Mouse (Mus musculus): Measurements from ENCODE around the gene Lrp8. TPM values are rescaled to one million over a fixed set of nuclear protein-coding genes. Genes with fewer than 3 reads are reported as not detected.
A peak's percentile ranks its signal among the peaks of the same experiment; 100 is the strongest.

The Lrp8 gene
- polyA plus RNA-seq, 1 experiment from 2014 or later = 21.3 TPM

DNA sequence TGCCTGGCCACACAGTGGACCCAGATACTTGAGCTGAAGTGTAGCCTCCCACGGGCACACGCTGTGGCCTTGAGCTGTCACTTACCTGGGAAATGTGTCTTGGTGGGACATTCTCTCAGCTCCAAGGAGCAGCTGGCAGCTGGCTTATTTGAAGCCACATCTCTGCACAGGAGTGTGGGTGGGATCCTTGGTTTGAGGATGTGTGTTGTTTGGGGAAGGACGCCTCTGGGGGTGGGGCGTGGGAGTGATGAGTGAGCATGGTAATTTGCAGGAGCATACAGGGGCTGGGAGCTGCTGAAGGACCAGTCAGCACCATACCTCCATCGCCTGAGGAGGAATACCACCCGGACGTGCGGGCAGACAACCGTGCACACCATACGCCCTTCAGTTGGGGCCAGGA lies 28.1 kb downstream of the Lrp8 start:
- peak; percentile 45 for ATAC-seq (ENCODE audit: low FRiP score)
- Histone ChIP-seq H3K27ac (ENCODE audit: low read depth, low read length) (peak overlapping the region; percentile 85), H3K4me2 (no peak overlapping the region), H3K4me3 (ENCODE audit: low read depth, low read length) (no peak overlapping the region), H3K36me3 (ENCODE audit: control insufficient read depth, insufficient read depth, low read length) (no peaks in the 10 kb centered on the region; the same call in 1 of the 2 replicates), H3K9ac (ENCODE audit: low read length) (peak overlapping the region; percentile 3; the same call in 1 of the 2 replicates), H3K27me3 (ENCODE audit: control insufficient read depth, insufficient read depth, low read length) (no peaks in the 10 kb centered on the region), H3K9me3 (ENCODE audit: control insufficient read depth, low read length) (no peaks in the 10 kb centered on the region), H3K4me1 (ENCODE audit: control insufficient read depth, insufficient read depth, low read length) (peaks cover 79% of the 10 kb centered on the region)
- 52% methylated on average over 10 of the region's 10 CpGs for WGBS
- DNase-seq (ENCODE audit: low spot score, missing footprints) = peak; percentile 87

DNA sequence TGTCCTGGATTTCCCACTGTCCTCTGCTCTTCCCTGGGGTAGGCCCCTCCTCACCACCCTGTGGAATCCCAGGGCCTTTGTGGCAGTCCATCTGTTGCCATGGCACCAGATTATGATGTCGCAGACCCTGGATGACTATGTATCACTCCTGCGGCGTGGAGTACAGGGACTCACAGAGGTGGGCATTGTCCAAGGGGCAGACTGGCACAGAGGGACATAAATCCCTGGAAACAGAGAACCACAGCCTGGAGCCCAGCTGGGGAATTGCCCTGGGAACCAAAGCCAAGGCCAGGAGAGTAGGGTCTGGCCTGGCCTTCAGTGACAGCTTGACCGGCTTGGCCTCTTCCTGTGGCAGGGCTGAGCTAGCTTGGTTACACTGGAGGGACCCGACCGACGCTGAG lies 28.8 kb downstream of the Lrp8 start:
- H3K27me3 ChIP-seq (ENCODE audit: control insufficient read depth, insufficient read depth, low read length) = no peaks in the 10 kb centered on the region
- no peak overlapping the region for H3K4me3 ChIP-seq (ENCODE audit: low read depth, low read length)
- H3K4me1 ChIP-seq (ENCODE audit: control insufficient read depth, insufficient read depth, low read length) = peaks cover 86% of the 10 kb centered on the region
- WGBS = 21% methylated on average over 7 of the region's 7 CpGs
- no peaks in the 10 kb centered on the region for H3K9me3 ChIP-seq (ENCODE audit: control insufficient read depth, low read length)
- ATAC-seq (ENCODE audit: low FRiP score) = peak; percentile 77
- no peaks in the 10 kb centered on the region; the same call in 1 of the 2 replicates for H3K36me3 ChIP-seq (ENCODE audit: control insufficient read depth, insufficient read depth, low read length)
- peak overlapping the region; percentile 85 for H3K27ac ChIP-seq (ENCODE audit: low read depth, low read length)
- peak; percentile 94 for DNase-seq (ENCODE audit: low spot score, missing footprints)
- peak overlapping the region; percentile 15; the same call in 1 of the 2 replicates for H3K9ac ChIP-seq (ENCODE audit: low read length)
- H3K4me2 ChIP-seq = no peak overlapping the region; the same call in 1 of the 2 replicates

DNA sequence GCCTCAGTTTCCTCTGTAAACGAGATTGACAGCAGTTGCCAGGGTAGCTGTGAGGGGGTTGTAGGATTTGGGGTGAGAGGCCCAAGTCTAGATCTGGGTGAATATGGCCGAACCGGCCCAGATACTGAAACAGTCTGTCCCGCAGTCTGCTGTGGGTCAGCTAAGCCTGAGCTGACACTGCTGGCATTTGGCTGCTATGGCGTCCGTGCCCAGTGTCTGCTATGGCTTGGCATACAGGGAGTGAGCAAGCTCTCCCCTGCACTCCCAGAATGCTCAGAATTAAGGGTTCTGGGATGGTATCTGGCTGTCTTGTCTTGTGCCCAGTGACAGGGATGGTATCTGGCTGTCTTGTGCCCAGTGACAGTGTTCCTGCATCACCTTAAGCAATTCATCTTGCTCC lies 29.6 kb downstream of the Lrp8 start:
- H3K27me3 ChIP-seq (ENCODE audit: control insufficient read depth, insufficient read depth, low read length) = no peaks in the 10 kb centered on the region
- no peak overlapping the region for H3K4me2 ChIP-seq
- H3K4me1 ChIP-seq (ENCODE audit: control insufficient read depth, insufficient read depth, low read length) = peaks cover 91% of the 10 kb centered on the region
- H3K9ac ChIP-seq (ENCODE audit: low read length) = no peak overlapping the region; the same call in 1 of the 2 replicates
- ATAC-seq (ENCODE audit: low FRiP score) (no peak), DNase-seq (ENCODE audit: low spot score, missing footprints) (no peak)
- H3K4me3 ChIP-seq (ENCODE audit: low read depth, low read length) = no peak overlapping the region
- H3K36me3 ChIP-seq (ENCODE audit: control insufficient read depth, insufficient read depth, low read length) = no peaks in the 10 kb centered on the region; the same call in 1 of the 2 replicates
- no peaks in the 10 kb centered on the region for H3K9me3 ChIP-seq (ENCODE audit: control insufficient read depth, low read length)
- H3K27ac ChIP-seq (ENCODE audit: low read depth, low read length) = peak overlapping the region; percentile 85
- WGBS = 84% methylated on average over 6 of the region's 6 CpGs

DNA sequence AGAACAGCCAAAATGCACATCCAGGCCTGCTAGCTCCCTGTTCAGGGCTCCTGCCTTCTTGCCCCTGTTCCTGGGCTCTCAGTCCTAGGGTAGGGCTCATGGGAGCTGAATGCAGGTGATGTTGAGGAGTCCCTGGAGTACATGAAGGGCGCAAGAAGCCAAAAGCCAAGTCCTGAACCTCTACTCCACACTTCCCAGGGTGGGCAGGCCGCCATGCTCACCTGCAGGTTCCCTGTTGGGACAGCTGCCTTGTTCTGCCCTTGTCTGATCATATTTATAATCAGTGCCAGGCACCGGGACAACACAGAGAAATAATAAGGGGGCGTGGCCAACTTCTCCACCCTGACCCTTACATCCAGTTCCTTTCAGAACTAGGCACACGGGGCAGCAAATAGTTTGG lies 31.5 kb downstream of the Lrp8 start:
- 88% methylated on average over 5 of the region's 5 CpGs for WGBS
- Histone ChIP-seq H3K9ac (ENCODE audit: low read length) (peak overlapping the region; percentile 3; the same call in 1 of the 2 replicates), H3K9me3 (ENCODE audit: control insufficient read depth, low read length) (no peaks in the 10 kb centered on the region), H3K4me1 (ENCODE audit: control insufficient read depth, insufficient read depth, low read length) (peaks cover 86% of the 10 kb centered on the region), H3K27ac (ENCODE audit: low read depth, low read length) (no peak overlapping the region), H3K36me3 (ENCODE audit: control insufficient read depth, insufficient read depth, low read length) (no peaks in the 10 kb centered on the region), H3K4me3 (ENCODE audit: low read depth, low read length) (no peak overlapping the region), H3K4me2 (no peak overlapping the region), H3K27me3 (ENCODE audit: control insufficient read depth, insufficient read depth, low read length) (no peaks in the 10 kb centered on the region)
- ATAC-seq (ENCODE audit: low FRiP score) = no peak
- DNase-seq (ENCODE audit: low spot score, missing footprints) = no peak

DNA sequence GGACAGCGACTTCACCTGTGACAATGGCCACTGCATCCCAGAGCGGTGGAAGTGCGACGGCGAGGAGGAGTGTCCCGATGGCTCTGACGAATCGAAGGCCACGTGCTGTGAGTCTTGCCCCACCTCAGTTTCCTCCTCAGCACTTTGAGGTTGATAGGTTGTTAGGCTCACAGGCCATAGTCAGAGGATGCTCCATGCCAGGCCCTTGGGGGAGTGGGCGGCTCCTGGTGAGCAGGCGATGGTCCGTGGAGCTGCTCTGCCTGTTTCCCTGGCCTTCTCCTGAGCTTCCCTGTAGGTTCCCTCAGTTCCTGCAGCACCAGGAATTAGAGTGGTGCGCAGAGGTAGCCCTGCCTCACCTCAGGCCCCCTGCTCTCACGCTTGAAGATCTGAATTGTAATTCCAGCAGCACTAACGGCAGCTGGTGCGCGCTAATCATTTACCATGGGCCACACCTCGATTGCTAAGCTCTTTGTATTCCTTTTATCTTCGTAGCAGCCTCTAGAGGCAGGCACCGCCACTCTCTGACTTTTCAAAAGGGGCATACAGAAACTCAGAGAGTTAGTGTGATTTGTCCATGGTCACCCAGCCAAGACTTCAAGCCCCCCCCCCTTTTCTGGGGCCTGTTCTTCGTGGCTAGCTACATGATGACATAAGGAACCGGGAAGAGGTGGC lies 32.7 kb downstream of the Lrp8 start:
- H3K27ac ChIP-seq (ENCODE audit: low read depth, low read length) = peak overlapping the region; percentile 93
- 34% methylated on average over 22 of the region's 22 CpGs for WGBS
- no peaks in the 10 kb centered on the region for H3K36me3 ChIP-seq (ENCODE audit: control insufficient read depth, insufficient read depth, low read length)
- H3K4me2 ChIP-seq = peak overlapping the region; percentile 15
- peak; percentile 25 for ATAC-seq (ENCODE audit: low FRiP score)
- H3K27me3 ChIP-seq (ENCODE audit: control insufficient read depth, insufficient read depth, low read length) = no peaks in the 10 kb centered on the region
- H3K9ac ChIP-seq (ENCODE audit: low read length) = peak overlapping the region; percentile 63
- no peaks in the 10 kb centered on the region for H3K9me3 ChIP-seq (ENCODE audit: control insufficient read depth, low read length)
- H3K4me3 ChIP-seq (ENCODE audit: low read depth, low read length) = no peak overlapping the region
- H3K4me1 ChIP-seq (ENCODE audit: control insufficient read depth, insufficient read depth, low read length) = peaks cover 74% of the 10 kb centered on the region
- DNase-seq (ENCODE audit: low spot score, missing footprints) = peak; percentile 93

DNA sequence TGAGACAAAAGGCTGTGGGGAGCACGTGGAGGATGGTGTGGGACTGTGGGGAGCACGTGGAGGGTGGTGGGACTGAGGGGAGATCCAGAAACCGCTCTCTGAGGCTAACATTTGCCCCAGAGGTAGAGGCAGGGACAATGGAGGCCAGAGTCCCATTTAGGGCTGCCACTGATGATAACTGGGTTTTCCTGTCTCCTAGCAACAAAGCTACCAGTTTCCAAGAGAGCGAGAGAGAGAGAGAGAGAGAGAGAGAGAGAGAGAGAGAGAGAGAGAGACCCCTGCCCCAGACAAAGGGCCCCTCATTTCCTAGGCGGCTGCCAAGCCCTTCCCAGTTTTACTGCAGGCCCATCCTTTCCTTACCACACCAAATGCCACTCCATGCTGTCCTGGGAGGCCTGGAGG lies 33.4 kb downstream of the Lrp8 start:
- H3K27me3 ChIP-seq (ENCODE audit: control insufficient read depth, insufficient read depth, low read length) = no peaks in the 10 kb centered on the region
- no peaks in the 10 kb centered on the region for H3K9me3 ChIP-seq (ENCODE audit: control insufficient read depth, low read length)
- H3K36me3 ChIP-seq (ENCODE audit: control insufficient read depth, insufficient read depth, low read length) = no peaks in the 10 kb centered on the region
- no peak overlapping the region for H3K4me3 ChIP-seq (ENCODE audit: low read depth, low read length)
- WGBS = 19% methylated on average over 5 of the region's 5 CpGs
- H3K4me2 ChIP-seq = peak overlapping the region; percentile 24
- peaks cover 66% of the 10 kb centered on the region for H3K4me1 ChIP-seq (ENCODE audit: control insufficient read depth, insufficient read depth, low read length)
- DNase-seq (ENCODE audit: low spot score, missing footprints) = peak; percentile 96
- peak; percentile 54 for ATAC-seq (ENCODE audit: low FRiP score)
- peak overlapping the region; percentile 63 for H3K9ac ChIP-seq (ENCODE audit: low read length)
- H3K27ac ChIP-seq (ENCODE audit: low read depth, low read length) = peak overlapping the region; percentile 93

- 37% methylated on average over 5 of the region's 5 CpGs for WGBS
- no peak overlapping the region for H3K4me3 ChIP-seq (ENCODE audit: low read depth, low read length)
- peak; percentile 52 for ATAC-seq (ENCODE audit: low FRiP score)
- H3K27me3 ChIP-seq (ENCODE audit: control insufficient read depth, insufficient read depth, low read length) = no peaks in the 10 kb centered on the region
- H3K36me3 ChIP-seq (ENCODE audit: control insufficient read depth, insufficient read depth, low read length) = no peaks in the 10 kb centered on the region
- H3K9me3 ChIP-seq (ENCODE audit: control insufficient read depth, low read length) = no peaks in the 10 kb centered on the region
- H3K9ac ChIP-seq (ENCODE audit: low read length) = peak overlapping the region; percentile 63; the same call in 1 of the 2 replicates
- H3K4me1 ChIP-seq (ENCODE audit: control insufficient read depth, insufficient read depth, low read length) = peaks cover 54% of the 10 kb centered on the region
- DNase-seq (ENCODE audit: low spot score, missing footprints) = peak; percentile 90
- H3K4me2 ChIP-seq = peak overlapping the region; percentile 24; the same call in 1 of the 2 replicates
- H3K27ac ChIP-seq (ENCODE audit: low read depth, low read length) = peak overlapping the region; percentile 93
Measured at GRCm38 (mm10) chr4:107836758-107837157, 34.7 kb downstream of the Lrp8 start.

DNA sequence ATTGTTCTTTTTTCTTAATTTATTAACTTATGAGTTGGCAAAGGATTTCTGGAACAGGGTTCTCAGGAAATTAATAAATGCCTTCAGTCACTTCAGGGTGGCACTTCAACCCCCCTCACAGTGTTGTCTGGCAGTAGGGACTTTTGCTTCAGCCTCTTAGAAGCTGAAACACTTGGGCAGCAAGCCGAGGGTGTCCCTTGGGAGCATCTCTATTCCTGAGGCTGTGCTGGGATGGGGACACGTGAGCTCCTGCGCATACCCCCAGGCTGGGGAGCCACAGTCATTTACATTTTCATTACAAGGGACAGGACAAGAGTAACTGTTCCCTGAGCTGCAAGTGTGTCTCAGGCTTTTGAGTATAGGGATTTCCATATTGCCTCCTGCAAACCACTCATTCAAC lies 35.8 kb downstream of the Lrp8 start:
- WGBS = 62% methylated on average over 3 of the region's 3 CpGs
- no peak overlapping the region for H3K27ac ChIP-seq (ENCODE audit: low read depth, low read length)
- H3K4me1 ChIP-seq (ENCODE audit: control insufficient read depth, insufficient read depth, low read length) = peaks cover 54% of the 10 kb centered on the region
- H3K9ac ChIP-seq (ENCODE audit: low read length) = no peak overlapping the region
- H3K4me2 ChIP-seq = no peak overlapping the region
- H3K36me3 ChIP-seq (ENCODE audit: control insufficient read depth, insufficient read depth, low read length) = no peaks in the 10 kb centered on the region
- no peak overlapping the region for H3K4me3 ChIP-seq (ENCODE audit: low read depth, low read length)
- DNase-seq (ENCODE audit: low spot score, missing footprints) (no peak), ATAC-seq (ENCODE audit: low FRiP score) (no peak)
- no peaks in the 10 kb centered on the region for H3K27me3 ChIP-seq (ENCODE audit: control insufficient read depth, insufficient read depth, low read length)
- H3K9me3 ChIP-seq (ENCODE audit: control insufficient read depth, low read length) = no peaks in the 10 kb centered on the region

GRCm38 (mm10) chr4:107843687-107844086 lies 41.6 kb downstream of the Lrp8 start:
- 34% methylated on average over 8 of the region's 8 CpGs for WGBS
- H3K4me2 ChIP-seq = no peak overlapping the region

More at GRCm38 (mm10) chr4:107843687-107844086, 41.6 kb downstream of the Lrp8 start:
- Histone ChIP-seq H3K9me3 (ENCODE audit: control insufficient read depth, low read length) (no peaks in the 10 kb centered on the region), H3K4me1 (ENCODE audit: control insufficient read depth, insufficient read depth, low read length) (peaks cover 23% of the 10 kb centered on the region), H3K9ac (ENCODE audit: low read length) (no peak overlapping the region; the same call in 1 of the 2 replicates), H3K4me3 (ENCODE audit: low read depth, low read length) (no peak overlapping the region), H3K27me3 (ENCODE audit: control insufficient read depth, insufficient read depth, low read length) (peaks cover 15% of the 10 kb centered on the region), H3K27ac (ENCODE audit: low read depth, low read length) (no peak overlapping the region), H3K36me3 (ENCODE audit: control insufficient read depth, insufficient read depth, low read length) (no peaks in the 10 kb centered on the region)
- peak; percentile 89 for DNase-seq (ENCODE audit: low spot score, missing footprints)
- 0 out of 2 replicates have a peak, but pooled peaks have one; percentile 10 for ATAC-seq (ENCODE audit: low FRiP score)
